Mouse (Mus musculus): ENCODE data around the gene Slamf6. TPM values are rescaled to one million over a fixed set of nuclear protein-coding genes. Genes with fewer than 3 reads are reported as not detected.
"Not testable (repeated sequence)": the region's sequence is repeated elsewhere in the genome, so short reads cannot be mapped to it uniquely, and the experiment has no call there.

The Slamf6 gene
- polyA plus RNA-seq, 1 experiment from 2014 or later, result 0.74 TPM

GRCm38 (mm10) chr1:171970854-171971586 lies 53.7 kb downstream of the Slamf6 start:
- 60% methylated on average over 10 of the region's 10 CpGs for WGBS
- H3K9me3 ChIP-seq (ENCODE audit: low read length), result no peaks in the 10 kb centered on the region
- no peaks in the 10 kb centered on the region for H3K27me3 ChIP-seq (replicated peaks; ENCODE audit: insufficient read depth, low read length)
- no peak for ATAC-seq
- H3K36me3 ChIP-seq (ENCODE audit: insufficient read depth, low read length), result no peaks in the 10 kb centered on the region
- no peak overlapping the region for H3K9ac ChIP-seq (replicated peaks; ENCODE audit: low read depth)
- H3K4me1 ChIP-seq (ENCODE audit: insufficient read depth, low read depth, low read length), result no peaks in the 10 kb centered on the region
- TF ChIP-seq EP300 (IDR thresholded peaks at IDR 0.05) (no peak), CTCF (IDR thresholded peaks at IDR 0.05) (no peak)
- no peak overlapping the region for H3K27ac ChIP-seq (ENCODE audit: low read length)
- no peak overlapping the region for H3K4me2 ChIP-seq (replicated peaks; ENCODE audit: low read depth, low read length)
- DNase-seq (ENCODE audit: low spot score), result no peak
- no peak overlapping the region for H3K4me3 ChIP-seq (ENCODE audit: low read depth, low read length)

- not testable (repeated sequence) for H3K4me1 ChIP-seq (ENCODE audit: insufficient read depth, low read depth, low read length); H3K4me2 ChIP-seq (replicated peaks; ENCODE audit: low read depth, low read length); DNase-seq (ENCODE audit: low spot score); H3K36me3 ChIP-seq (ENCODE audit: insufficient read depth, low read length); H3K4me3 ChIP-seq (ENCODE audit: low read depth, low read length); H3K9me3 ChIP-seq (ENCODE audit: low read length); H3K27ac ChIP-seq (ENCODE audit: low read length); H3K27me3 ChIP-seq (replicated peaks; ENCODE audit: insufficient read depth, low read length); ATAC-seq; H3K9ac ChIP-seq (replicated peaks; ENCODE audit: low read depth)
- 83% methylated on average over 2 of the region's 2 CpGs for WGBS
These were observed 57.0 kb downstream of the Slamf6 start for GRCm38 (mm10) chr1:171974361-171974760.

GRCm38 (mm10) chr1:171975377-171975776 lies 58.1 kb downstream of the Slamf6 start:
- TF ChIP-seq EP300 (IDR thresholded peaks at IDR 0.05) (no peak), CTCF (IDR thresholded peaks at IDR 0.05) (no peak)
- H3K4me3 ChIP-seq (ENCODE audit: low read depth, low read length), result no peak overlapping the region
- DNase-seq (ENCODE audit: low spot score) (no peak), ATAC-seq (no peak)
- no peak overlapping the region for H3K4me2 ChIP-seq (replicated peaks; ENCODE audit: low read depth, low read length)
- H3K9ac ChIP-seq (replicated peaks; ENCODE audit: low read depth), result no peak overlapping the region
- WGBS, result 89% methylated on average over 9 of the region's 9 CpGs
- H3K9me3 ChIP-seq (ENCODE audit: low read length), result no peaks in the 10 kb centered on the region
- no peaks in the 10 kb centered on the region for H3K27me3 ChIP-seq (replicated peaks; ENCODE audit: insufficient read depth, low read length)
- H3K27ac ChIP-seq (ENCODE audit: low read length), result no peak overlapping the region
- H3K4me1 ChIP-seq (ENCODE audit: insufficient read depth, low read depth, low read length), result no peaks in the 10 kb centered on the region
- H3K36me3 ChIP-seq (ENCODE audit: insufficient read depth, low read length), result no peaks in the 10 kb centered on the region

GRCm38 (mm10) chr1:171975831-171976230 lies 58.5 kb downstream of the Slamf6 start:
- Histone ChIP-seq H3K4me1 (ENCODE audit: insufficient read depth, low read depth, low read length) (no peaks in the 10 kb centered on the region), H3K9me3 (ENCODE audit: low read length) (no peaks in the 10 kb centered on the region), H3K36me3 (ENCODE audit: insufficient read depth, low read length) (no peaks in the 10 kb centered on the region), H3K4me2 (replicated peaks; ENCODE audit: low read depth, low read length) (no peak overlapping the region), H3K27me3 (replicated peaks; ENCODE audit: insufficient read depth, low read length) (no peaks in the 10 kb centered on the region), H3K27ac (ENCODE audit: low read length) (no peak overlapping the region), H3K4me3 (ENCODE audit: low read depth, low read length) (no peak overlapping the region), H3K9ac (replicated peaks; ENCODE audit: low read depth) (no peak overlapping the region)
- WGBS, result 82% methylated on average over 4 of the region's 4 CpGs
- DNase-seq (ENCODE audit: low spot score) (no peak), ATAC-seq (no peak)
- TF ChIP-seq CTCF (IDR thresholded peaks at IDR 0.05) (no peak), EP300 (IDR thresholded peaks at IDR 0.05) (no peak)

- H3K4me2 ChIP-seq (replicated peaks; ENCODE audit: low read depth, low read length), result no peak overlapping the region
- no peaks in the 10 kb centered on the region for H3K36me3 ChIP-seq (ENCODE audit: insufficient read depth, low read length)
- H3K4me1 ChIP-seq (ENCODE audit: insufficient read depth, low read depth, low read length), result no peaks in the 10 kb centered on the region
- no peak for TF ChIP-seq CTCF (IDR thresholded peaks at IDR 0.05)
- TF ChIP-seq EP300 (IDR thresholded peaks at IDR 0.05), result no peak
- 72% methylated on average over 14 of the region's 14 CpGs for WGBS
- no peaks in the 10 kb centered on the region for H3K9me3 ChIP-seq (ENCODE audit: low read length)
- H3K27ac ChIP-seq (ENCODE audit: low read length), result no peak overlapping the region
- H3K27me3 ChIP-seq (replicated peaks; ENCODE audit: insufficient read depth, low read length), result no peaks in the 10 kb centered on the region
- no peak overlapping the region for H3K9ac ChIP-seq (replicated peaks; ENCODE audit: low read depth)
- ATAC-seq, result no peak
- no peak for DNase-seq (ENCODE audit: low spot score)
- H3K4me3 ChIP-seq (ENCODE audit: low read depth, low read length), result no peak overlapping the region
These were observed 59.7 kb downstream of the Slamf6 start for GRCm38 (mm10) chr1:171976826-171977539.

- no peak for TF ChIP-seq EP300 (IDR thresholded peaks at IDR 0.05)
- H3K27ac ChIP-seq (ENCODE audit: low read length), result no peak overlapping the region
- 85% methylated on average over 2 of the region's 2 CpGs for WGBS
- H3K4me3 ChIP-seq (ENCODE audit: low read depth, low read length), result no peak overlapping the region
- H3K36me3 ChIP-seq (ENCODE audit: insufficient read depth, low read length), result no peaks in the 10 kb centered on the region
- ATAC-seq (no peak), DNase-seq (ENCODE audit: low spot score) (no peak)
- no peaks in the 10 kb centered on the region for H3K4me1 ChIP-seq (ENCODE audit: insufficient read depth, low read depth, low read length)
- H3K27me3 ChIP-seq (replicated peaks; ENCODE audit: insufficient read depth, low read length), result no peaks in the 10 kb centered on the region
- H3K9ac ChIP-seq (replicated peaks; ENCODE audit: low read depth), result no peak overlapping the region
- no peak overlapping the region for H3K4me2 ChIP-seq (replicated peaks; ENCODE audit: low read depth, low read length)
- no peaks in the 10 kb centered on the region for H3K9me3 ChIP-seq (ENCODE audit: low read length)
These were observed 60.6 kb downstream of the Slamf6 start for GRCm38 (mm10) chr1:171977891-171978290.
